Mouse (Mus musculus) liver, embryonic 12.5 days (tissue): ENCODE data around the gene Mettl24. TPM values are rescaled to one million over a fixed set of nuclear protein-coding genes. Genes with fewer than 3 reads are reported as not detected.

Source experiments
- ATAC-seq: fragments of 200-750 bp; cut with Nextera tagmentation; 2 replicates; pipeline ENCODE4 v1.8.0; 2017; ENCODE audit warnings: moderate number of reproducible peaks, mild to moderate bottlenecking, moderate library complexity
- H3K27ac ChIP-seq: fragments of 300-500 bp; sonication (generic); 2 replicates; pipeline ENCODE4 v1.5.1; 2016; ENCODE audit warnings: mild to moderate bottlenecking
- H3K27me3 ChIP-seq: fragments of 300-500 bp; sonication (generic); replicated peaks from 2 replicates; pipeline ENCODE4 v1.6.1; 2016; ENCODE audit warnings: mild to moderate bottlenecking, moderate library complexity
- H3K36me3 ChIP-seq: fragments of 300-500 bp; sonication (generic); 2 replicates; pipeline ENCODE4 v1.6.1; 2016; ENCODE audit warnings: mild to moderate bottlenecking, moderate library complexity
- H3K4me1 ChIP-seq: fragments of 300-500 bp; sonication (generic); 2 replicates; pipeline ENCODE4 v1.6.1; 2016
- H3K4me2 ChIP-seq: fragments of 300-500 bp; sonication (generic); 2 replicates; pipeline ENCODE4 v1.6.1; 2016; ENCODE audit warnings: mild to moderate bottlenecking, moderate library complexity
- H3K4me3 ChIP-seq: fragments of 300-500 bp; sonication (generic); 2 replicates; pipeline ENCODE4 v1.5.1; 2016; ENCODE audit warnings: mild to moderate bottlenecking, moderate library complexity
- H3K9ac ChIP-seq: fragments of 300-500 bp; sonication (generic); 2 replicates; pipeline ENCODE4 v1.6.1; 2016; ENCODE audit warnings: mild to moderate bottlenecking, moderate library complexity
- H3K9me3 ChIP-seq: fragments of 300-500 bp; sonication (generic); replicated peaks from 2 replicates; pipeline ENCODE4 v1.6.1; 2016; ENCODE audit warnings: mild to moderate bottlenecking, moderate library complexity
- WGBS: fragments of 180-500 bp; shearing (Covaris S2); methylation state at CpG from one replicate; pipeline ENCODE4 v1.1.7; 2016; ENCODE audit not compliant: insufficient replicate concordance; 5-methylcytosine and 5-hydroxymethylcytosine counted together
- polyA plus RNA-seq: library from polyadenylated mRNA; unstranded; fragments of >200 nt; fragmentation: Nextera tagmentation; extraction: Ambion mirVana; gene quantifications from 2 replicates; pipeline ENCODE4 v1.2.1, GENCODE M21; 2016

Mettl24 gene
- polyA plus RNA-seq, 1 experiment from 2014 or later = 0.87 TPM

DNA sequence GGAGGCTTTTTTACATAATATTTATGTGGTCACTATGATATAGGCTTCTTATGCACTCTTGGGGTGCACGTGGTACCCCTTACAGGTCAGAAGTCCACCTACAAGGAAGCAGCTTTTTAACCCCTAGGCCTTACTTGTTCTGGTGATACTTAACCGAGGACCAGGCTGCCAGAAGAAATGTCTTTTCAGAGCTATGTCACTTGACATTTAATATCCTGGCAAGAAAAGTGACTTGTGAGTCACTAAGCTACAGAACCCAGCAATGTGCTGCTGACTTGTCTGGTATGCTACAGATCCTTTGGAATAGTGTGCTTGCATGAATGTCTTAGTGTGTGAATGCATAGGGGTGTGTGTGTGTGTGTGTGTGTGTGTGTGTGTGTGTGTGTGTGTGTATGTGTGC lies 4.3 kb downstream of the Mettl24 start:
- 63% methylated on average over 2 of the region's 2 CpGs for WGBS
- Histone ChIP-seq H3K4me3 (no peak overlapping the region), H3K4me2 (no peak overlapping the region), H3K27ac (no peak overlapping the region), H3K36me3 (no peaks in the 10 kb centered on the region), H3K9ac (no peak overlapping the region), H3K27me3 (peaks cover 47% of the 10 kb centered on the region), H3K9me3 (no peaks in the 10 kb centered on the region), H3K4me1 (peaks cover 16% of the 10 kb centered on the region)
- no peak for ATAC-seq

DNA sequence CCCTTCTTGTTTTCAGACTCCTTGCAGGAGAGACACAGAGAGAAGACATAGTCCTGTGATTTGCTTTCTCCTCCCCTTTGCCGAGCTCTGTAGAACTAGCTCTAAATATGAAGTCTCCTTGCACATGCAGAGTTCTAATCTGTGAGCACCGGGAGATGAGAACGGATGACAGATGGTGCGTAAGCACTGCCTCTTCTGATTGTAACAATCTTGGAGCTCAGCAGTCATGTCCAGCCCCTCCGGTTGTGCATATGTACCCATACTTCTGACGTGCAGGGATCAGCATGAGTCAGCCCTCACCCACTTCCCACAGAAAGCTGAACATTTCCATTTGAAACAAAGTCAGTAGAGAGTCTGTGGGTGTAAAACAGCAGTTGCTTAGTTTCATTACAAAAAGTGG lies 5.2 kb downstream of the Mettl24 start:
- H3K9ac ChIP-seq = no peak overlapping the region
- H3K27me3 ChIP-seq = peaks cover 38% of the 10 kb centered on the region
- no peak overlapping the region for H3K27ac ChIP-seq
- no peak for ATAC-seq
- H3K4me1 ChIP-seq = peaks cover 8% of the 10 kb centered on the region; the same call in 1 of the 2 replicates
- H3K9me3 ChIP-seq = no peaks in the 10 kb centered on the region
- no peak overlapping the region for H3K4me3 ChIP-seq
- 64% methylated on average over 6 of the region's 6 CpGs for WGBS
- H3K4me2 ChIP-seq = no peak overlapping the region
- no peaks in the 10 kb centered on the region for H3K36me3 ChIP-seq

DNA sequence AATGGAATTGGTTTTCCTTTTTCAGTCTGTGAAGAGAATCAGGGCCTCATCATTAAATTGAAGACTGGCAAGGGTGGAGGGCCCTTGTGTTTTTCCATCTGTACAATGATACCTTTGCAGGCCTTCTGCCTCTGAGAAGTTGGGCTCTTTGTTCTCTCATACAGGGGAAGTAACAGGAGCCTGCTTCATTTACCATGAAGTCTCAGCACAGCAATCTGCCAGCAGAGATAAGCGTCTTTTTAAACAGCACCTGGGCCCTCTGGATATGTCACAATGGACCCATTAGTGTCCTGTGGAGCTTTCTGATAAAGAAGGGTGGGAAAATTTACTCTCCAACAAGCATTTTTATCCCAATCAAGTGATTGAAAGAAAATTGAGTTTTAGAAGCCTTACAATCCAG lies 5.8 kb downstream of the Mettl24 start:
- Histone ChIP-seq H3K9me3 (no peaks in the 10 kb centered on the region), H3K27me3 (peaks cover 32% of the 10 kb centered on the region), H3K9ac (no peak overlapping the region), H3K27ac (no peak overlapping the region), H3K4me3 (no peak overlapping the region), H3K4me2 (no peak overlapping the region), H3K36me3 (no peaks in the 10 kb centered on the region), H3K4me1 (peaks cover 2% of the 10 kb centered on the region; the same call in 1 of the 2 replicates)
- WGBS = 16% methylated on average over 1 of the region's 1 CpGs
- ATAC-seq = no peak

DNA sequence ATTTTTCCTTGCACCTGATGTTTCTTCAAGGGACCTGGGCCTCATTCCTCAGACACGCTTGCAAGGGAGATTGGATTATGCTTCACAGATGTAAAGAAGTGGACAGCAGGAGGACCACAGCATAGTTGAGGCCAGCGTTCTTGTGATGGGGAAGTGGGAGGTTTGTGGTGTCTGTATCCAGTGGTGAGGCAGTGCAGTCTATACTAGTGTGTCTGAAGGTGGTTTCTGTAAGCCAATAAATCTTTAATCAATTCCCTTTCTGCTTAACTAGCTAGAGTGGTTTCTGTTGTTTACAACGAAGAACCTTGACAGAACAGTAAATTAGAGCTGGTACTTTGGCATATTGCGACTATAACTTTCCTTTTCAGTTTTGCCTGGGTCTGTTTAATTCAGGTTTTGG lies 15.6 kb downstream of the Mettl24 start:
- Histone ChIP-seq H3K27ac (no peak overlapping the region), H3K4me3 (no peak overlapping the region), H3K27me3 (no peaks in the 10 kb centered on the region), H3K36me3 (no peaks in the 10 kb centered on the region), H3K9ac (no peak overlapping the region), H3K4me2 (no peak overlapping the region), H3K4me1 (no peaks in the 10 kb centered on the region), H3K9me3 (no peaks in the 10 kb centered on the region)
- no peak for ATAC-seq
- 51% methylated on average over 4 of the region's 4 CpGs for WGBS

DNA sequence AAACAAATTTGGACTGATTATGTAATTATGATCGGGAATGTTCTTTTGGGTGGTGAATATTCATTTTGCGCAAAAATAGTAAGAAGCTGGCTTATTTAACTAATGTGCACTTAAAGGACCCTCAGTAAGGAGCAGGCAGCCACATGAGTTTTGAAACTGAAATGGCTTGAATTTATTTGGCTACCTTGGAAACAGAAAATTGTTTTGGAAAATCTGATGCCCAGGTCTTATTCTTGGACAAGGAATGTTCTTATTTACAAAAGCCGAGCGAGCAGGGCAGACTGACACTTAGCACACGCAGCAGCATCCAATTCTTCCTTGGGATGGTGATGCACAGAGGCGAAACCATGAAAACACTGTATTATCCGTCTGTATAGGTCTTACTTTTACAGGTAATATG lies 28.0 kb downstream of the Mettl24 start:
- ATAC-seq = no peak
- H3K4me1 ChIP-seq = peaks cover 3% of the 10 kb centered on the region
- 76% methylated on average over 7 of the region's 7 CpGs for WGBS
- peaks cover 8% of the 10 kb centered on the region; the same call in 1 of the 2 replicates for H3K27me3 ChIP-seq
- H3K9me3 ChIP-seq = no peaks in the 10 kb centered on the region
- H3K36me3 ChIP-seq = no peaks in the 10 kb centered on the region
- no peak overlapping the region for H3K4me3 ChIP-seq
- H3K9ac ChIP-seq = no peak overlapping the region
- no peak overlapping the region for H3K27ac ChIP-seq
- H3K4me2 ChIP-seq = no peak overlapping the region

DNA sequence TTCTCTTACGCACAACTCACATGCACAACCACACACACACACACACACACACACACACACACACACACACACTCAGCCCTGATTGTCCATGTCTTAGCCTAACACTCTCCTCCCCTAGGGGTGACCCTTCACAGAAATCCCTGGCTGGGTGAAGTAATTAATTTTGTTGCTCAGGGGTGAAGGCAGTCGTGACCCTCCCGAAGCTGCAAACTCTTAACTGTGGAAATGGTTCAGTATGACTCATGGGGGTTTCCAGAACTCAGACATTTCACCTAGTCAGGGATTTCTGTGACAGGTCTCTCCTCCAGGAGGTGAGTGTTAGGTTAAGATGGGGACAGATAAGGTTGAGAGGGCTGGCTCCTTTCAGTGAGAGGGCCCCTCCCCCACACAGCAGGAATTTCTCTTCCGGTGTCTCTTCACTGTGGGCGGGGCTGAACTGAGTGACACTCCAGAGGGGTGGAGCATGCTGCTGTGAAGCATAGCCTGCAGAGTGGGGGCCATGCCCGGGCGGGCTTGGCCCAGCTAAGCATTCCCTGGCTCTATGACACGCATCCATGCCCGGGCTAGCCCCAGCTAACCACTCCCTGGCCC lies 30.0 kb downstream of the Mettl24 start:
- ATAC-seq = peak; percentile 49; the same call in 1 of the 2 replicates
- Histone ChIP-seq H3K4me2 (peak overlapping the region; percentile 11), H3K4me1 (peaks cover 3% of the 10 kb centered on the region), H3K4me3 (no peak overlapping the region), H3K27me3 (peaks cover 8% of the 10 kb centered on the region; the same call in 1 of the 2 replicates), H3K36me3 (no peaks in the 10 kb centered on the region), H3K9ac (no peak overlapping the region), H3K9me3 (no peaks in the 10 kb centered on the region), H3K27ac (no peak overlapping the region)
- WGBS = 34% methylated on average over 9 of the region's 9 CpGs

DNA sequence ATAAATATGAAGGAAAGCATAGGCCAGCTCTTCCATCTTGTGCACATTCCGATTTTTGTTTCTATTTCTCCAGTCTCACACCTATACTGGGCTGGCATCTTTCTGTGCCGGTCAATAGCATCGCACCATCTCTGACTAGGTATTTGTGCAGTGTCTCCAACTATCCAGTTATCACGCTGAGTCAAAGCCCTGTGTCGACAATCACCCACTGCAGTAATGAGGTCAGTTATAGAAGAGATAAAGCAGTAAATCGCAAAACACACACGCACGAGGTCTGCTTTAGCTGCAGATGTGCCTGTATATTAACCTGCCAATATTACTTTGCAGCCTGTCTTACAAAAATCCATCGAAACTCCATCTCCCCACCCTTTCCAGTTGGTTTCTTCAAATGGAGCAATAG lies 30.7 kb downstream of the Mettl24 start:
- H3K4me1 ChIP-seq = peaks cover 3% of the 10 kb centered on the region
- H3K36me3 ChIP-seq = no peaks in the 10 kb centered on the region
- 59% methylated on average over 9 of the region's 9 CpGs for WGBS
- no peaks in the 10 kb centered on the region for H3K9me3 ChIP-seq
- 0 out of 2 replicates have a peak, but pooled peaks cover 3% of the 10 kb centered on the region for H3K27me3 ChIP-seq
- ATAC-seq = no peak
- H3K9ac ChIP-seq = no peak overlapping the region
- H3K27ac ChIP-seq = no peak overlapping the region
- no peak overlapping the region for H3K4me3 ChIP-seq
- H3K4me2 ChIP-seq = no peak overlapping the region

DNA sequence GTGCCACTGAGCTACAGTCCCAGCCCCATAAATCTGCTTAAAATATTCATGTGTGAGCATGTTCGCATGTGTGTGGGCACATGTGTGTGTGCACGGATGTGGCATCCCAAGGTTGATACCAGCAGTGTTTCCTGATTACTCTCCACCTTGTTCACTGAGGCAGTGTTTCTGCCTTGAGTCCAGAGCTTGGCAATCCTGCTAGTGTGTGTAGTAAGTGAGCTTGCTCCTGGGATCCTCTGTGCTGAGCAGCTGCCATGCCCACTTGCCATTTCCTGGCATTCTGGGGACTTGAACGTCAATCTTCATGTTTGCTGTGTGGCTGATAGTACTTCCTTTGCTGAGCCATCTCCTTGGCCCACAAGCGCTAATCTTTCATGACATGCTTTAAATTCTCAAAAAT lies 32.1 kb downstream of the Mettl24 start:
- WGBS = 48% methylated on average over 4 of the region's 4 CpGs
- Histone ChIP-seq H3K9me3 (no peaks in the 10 kb centered on the region), H3K27me3 (0 out of 2 replicates have a peak, but pooled peaks cover 6% of the 10 kb centered on the region), H3K4me3 (no peak overlapping the region), H3K36me3 (no peaks in the 10 kb centered on the region), H3K27ac (no peak overlapping the region), H3K4me2 (no peak overlapping the region), H3K9ac (no peak overlapping the region), H3K4me1 (peaks cover 3% of the 10 kb centered on the region)
- no peak for ATAC-seq

DNA sequence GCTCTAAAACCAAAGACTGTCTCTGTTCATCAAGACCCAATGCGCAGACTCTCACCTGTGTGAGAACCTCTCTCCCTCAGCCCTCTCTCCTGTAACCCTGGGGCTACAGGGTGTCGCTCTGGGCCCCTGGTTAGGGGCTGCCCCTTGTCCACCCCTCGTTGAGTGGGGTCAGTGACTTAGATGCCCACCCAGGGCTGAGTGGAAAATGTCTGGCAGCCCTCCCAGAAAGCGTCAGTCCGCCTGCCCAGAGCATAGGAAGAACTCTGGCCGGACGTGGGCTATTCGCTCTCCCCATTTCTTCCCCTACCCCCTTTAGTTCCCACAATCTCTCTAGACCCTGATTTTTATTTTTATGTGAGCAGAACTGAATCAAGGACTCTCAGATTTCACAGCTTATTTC lies 33.2 kb downstream of the Mettl24 start:
- H3K36me3 ChIP-seq = no peaks in the 10 kb centered on the region
- H3K9ac ChIP-seq = no peak overlapping the region
- no peak overlapping the region for H3K4me3 ChIP-seq
- no peak overlapping the region for H3K4me2 ChIP-seq
- no peak for ATAC-seq
- H3K27ac ChIP-seq = no peak overlapping the region
- H3K27me3 ChIP-seq = 0 out of 2 replicates have a peak, but pooled peaks cover 6% of the 10 kb centered on the region
- WGBS = 67% methylated on average over 8 of the region's 8 CpGs
- peaks cover 3% of the 10 kb centered on the region for H3K4me1 ChIP-seq
- H3K9me3 ChIP-seq = no peaks in the 10 kb centered on the region

DNA sequence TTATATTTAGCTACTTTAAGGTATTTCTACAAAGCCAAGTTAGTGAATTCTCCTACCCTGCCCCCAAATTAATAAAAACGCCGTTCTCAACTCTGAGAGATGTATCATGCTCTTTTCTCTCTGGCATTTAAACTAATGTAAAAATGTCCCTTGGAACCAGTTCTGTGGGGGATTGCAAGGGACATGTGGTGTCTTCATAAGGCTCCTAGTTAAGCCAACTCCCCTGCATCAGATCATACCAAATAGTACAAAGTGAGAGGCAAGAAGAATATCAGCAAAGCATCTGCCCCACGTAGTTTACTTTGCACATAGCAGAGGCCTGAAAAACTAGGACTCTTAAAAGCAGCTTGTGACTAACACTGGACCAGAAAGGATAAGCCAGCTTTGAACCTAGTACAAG lies 33.6 kb downstream of the Mettl24 start:
- no peaks in the 10 kb centered on the region for H3K36me3 ChIP-seq
- WGBS = 69% methylated on average over 3 of the region's 3 CpGs

DNA sequence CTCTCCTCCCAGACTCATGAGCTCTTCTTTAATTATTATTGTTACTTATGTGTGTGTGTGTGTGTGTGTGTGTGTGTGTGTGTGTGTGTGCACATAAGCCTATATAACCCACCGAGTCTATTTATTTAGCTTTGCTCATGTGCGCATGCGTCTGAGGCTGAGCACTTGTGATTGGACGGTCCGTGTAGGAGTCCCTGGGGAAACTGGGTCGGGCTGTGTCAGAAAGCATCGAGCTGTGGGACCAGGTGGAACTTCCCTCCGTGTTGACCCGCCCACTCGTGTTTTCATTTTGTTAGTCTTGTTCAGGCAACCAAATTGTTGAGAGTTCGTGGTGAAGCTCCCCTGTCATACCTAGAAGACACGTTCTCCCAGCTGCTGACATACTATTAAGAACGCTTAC lies 35.3 kb downstream of the Mettl24 start:
- ATAC-seq = no peak

More for the DNA sequence above, 33.6 kb downstream of the Mettl24 start:
- ATAC-seq = no peak
- Histone ChIP-seq H3K9ac (no peak overlapping the region), H3K4me3 (no peak overlapping the region), H3K27me3 (0 out of 2 replicates have a peak, but pooled peaks cover 6% of the 10 kb centered on the region), H3K27ac (no peak overlapping the region), H3K4me1 (peaks cover 3% of the 10 kb centered on the region), H3K4me2 (no peak overlapping the region), H3K9me3 (no peaks in the 10 kb centered on the region)

DNA sequence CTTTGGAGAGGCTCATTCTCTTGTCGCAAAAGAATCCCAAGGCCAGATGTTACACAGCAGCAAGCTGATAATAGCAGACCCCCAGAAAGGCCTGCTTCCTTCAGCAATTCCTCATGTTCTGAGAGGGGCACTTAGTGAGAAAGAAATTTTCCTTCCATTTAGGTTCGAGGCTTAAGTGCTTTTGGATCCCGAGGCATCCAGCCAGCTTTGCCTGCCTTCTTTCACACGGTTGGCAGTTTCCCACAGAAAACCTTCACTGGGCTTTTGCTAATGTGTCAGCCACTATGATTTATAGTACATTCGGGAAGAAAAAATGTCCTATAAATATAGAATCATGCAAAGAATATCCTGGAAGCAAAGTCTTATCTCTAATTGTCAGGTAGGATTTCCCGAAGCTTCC lies 36.0 kb downstream of the Mettl24 start:
- no peak overlapping the region for H3K4me2 ChIP-seq
- H3K27me3 ChIP-seq = 0 out of 2 replicates have a peak, but pooled peaks cover 6% of the 10 kb centered on the region
- 53% methylated on average over 6 of the region's 6 CpGs for WGBS
- H3K9ac ChIP-seq = no peak overlapping the region
- no peaks in the 10 kb centered on the region for H3K4me1 ChIP-seq
- H3K9me3 ChIP-seq = no peaks in the 10 kb centered on the region
- no peak for ATAC-seq
- H3K4me3 ChIP-seq = no peak overlapping the region
- no peak overlapping the region for H3K27ac ChIP-seq
- H3K36me3 ChIP-seq = no peaks in the 10 kb centered on the region

More for the DNA sequence above, 35.3 kb downstream of the Mettl24 start:
- H3K9ac ChIP-seq = no peak overlapping the region
- no peak overlapping the region for H3K4me3 ChIP-seq
- H3K27ac ChIP-seq = no peak overlapping the region
- H3K4me1 ChIP-seq = peaks cover 1% of the 10 kb centered on the region
- H3K4me2 ChIP-seq = no peak overlapping the region
- no peaks in the 10 kb centered on the region for H3K9me3 ChIP-seq
- H3K36me3 ChIP-seq = no peaks in the 10 kb centered on the region
- 0 out of 2 replicates have a peak, but pooled peaks cover 6% of the 10 kb centered on the region for H3K27me3 ChIP-seq
- WGBS = 82% methylated on average over 13 of the region's 13 CpGs

DNA sequence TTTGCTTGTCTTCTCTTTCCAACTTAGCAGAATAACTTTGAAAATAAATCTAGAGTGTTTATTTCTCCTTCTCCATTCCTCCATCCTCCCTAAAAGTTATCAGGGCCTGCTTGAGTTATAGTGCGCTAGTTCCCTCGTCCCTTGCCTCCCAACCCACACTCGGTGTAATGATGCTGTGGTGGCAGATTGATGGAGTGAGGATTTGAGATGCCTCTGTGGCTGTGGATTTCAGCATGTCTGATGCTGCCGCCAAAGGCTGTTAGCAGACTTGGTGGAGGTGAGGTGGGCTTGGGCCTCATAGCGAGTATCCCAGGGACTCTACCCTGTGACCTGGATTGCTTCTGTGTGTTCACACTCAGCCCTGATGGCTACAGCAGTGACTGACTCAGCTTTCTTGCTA lies 37.8 kb downstream of the Mettl24 start:
- Histone ChIP-seq H3K4me1 (no peaks in the 10 kb centered on the region), H3K36me3 (no peaks in the 10 kb centered on the region), H3K9me3 (no peaks in the 10 kb centered on the region), H3K27me3 (peaks cover 6% of the 10 kb centered on the region; the same call in 1 of the 2 replicates), H3K4me2 (no peak overlapping the region), H3K27ac (no peak overlapping the region), H3K9ac (no peak overlapping the region), H3K4me3 (no peak overlapping the region)
- WGBS = 71% methylated on average over 5 of the region's 5 CpGs
- ATAC-seq = no peak
